Mouse (Mus musculus): Measurements from ENCODE around the gene Camp.

Gene Camp

GRCm38 (mm10) chr9:109849312-109849758 lies at the start of gene Camp:
Gene Camp, minus strand, starts transcription at chr9:109849617.
- DNase-seq (ENCODE audit: low read depth), result no peak

GRCm38 (mm10) chr9:109898027-109898426 lies 48.6 kb upstream of the Camp start:
- DNase-seq (ENCODE audit: low read depth), result no peak

GRCm38 (mm10) chr9:109896253-109897150 lies 47.1 kb upstream of the Camp start:
- DNase-seq (ENCODE audit: low read depth), result no peak

- DNase-seq (ENCODE audit: low read depth), result no peak
Measured at GRCm38 (mm10) chr9:109895593-109895992, 46.2 kb upstream of the Camp start.

GRCm38 (mm10) chr9:109894413-109895090 lies 45.1 kb upstream of the Camp start:
- peak; percentile 54 for DNase-seq (ENCODE audit: low read depth)

- peak; percentile 69 for DNase-seq (ENCODE audit: low read depth)
Measured at GRCm38 (mm10) chr9:109892651-109893250, 43.3 kb upstream of the Camp start.

GRCm38 (mm10) chr9:109891501-109891900 lies 42.1 kb upstream of the Camp start:
- no peak for DNase-seq (ENCODE audit: low read depth)

GRCm38 (mm10) chr9:109887321-109887720 lies 37.9 kb upstream of the Camp start:
- DNase-seq (ENCODE audit: low read depth), result no peak

- DNase-seq (ENCODE audit: low read depth), result no peak
Measured at GRCm38 (mm10) chr9:109886259-109886658, 36.8 kb upstream of the Camp start.

GRCm38 (mm10) chr9:109879305-109879704 lies 29.9 kb upstream of the Camp start:
- no peak for DNase-seq (ENCODE audit: low read depth)

- no peak for DNase-seq (ENCODE audit: low read depth)
Measured at GRCm38 (mm10) chr9:109877666-109878065, 28.2 kb upstream of the Camp start.

GRCm38 (mm10) chr9:109876756-109877155 lies 27.3 kb upstream of the Camp start:
- DNase-seq (ENCODE audit: low read depth), result no peak

GRCm38 (mm10) chr9:109875695-109876601 lies 26.5 kb upstream of the Camp start:
- no peak for DNase-seq (ENCODE audit: low read depth)

- DNase-seq (ENCODE audit: low read depth), result peak; percentile 99
Measured at GRCm38 (mm10) chr9:109874797-109875691, 25.6 kb upstream of the Camp start, which contains the start of gene Cdc25a. Gene Cdc25a, plus strand, starts transcription at chr9:109875579.

- no peak for DNase-seq (ENCODE audit: low read depth)
Measured at GRCm38 (mm10) chr9:109870983-109871572, 21.7 kb upstream of the Camp start.

- no peak for DNase-seq (ENCODE audit: low read depth)
Measured at GRCm38 (mm10) chr9:109866218-109866617, 16.8 kb upstream of the Camp start.

- no peak for DNase-seq (ENCODE audit: low read depth)
Measured at GRCm38 (mm10) chr9:109863085-109863484, 13.7 kb upstream of the Camp start.

- DNase-seq (ENCODE audit: low read depth), result peak; percentile 79
Measured at GRCm38 (mm10) chr9:109862397-109863044, 13.1 kb upstream of the Camp start.

- no peak for DNase-seq (ENCODE audit: low read depth)
Measured at GRCm38 (mm10) chr9:109855947-109856346, 6.5 kb upstream of the Camp start.

- DNase-seq (ENCODE audit: low read depth), result no peak
Measured at GRCm38 (mm10) chr9:109854341-109854740, 4.9 kb upstream of the Camp start.

All from c-Kit-positive CD71-negative TER-119-negative erythroid progenitor cells, embryonic 14.5 days (primary cell).